Mouse (Mus musculus) CD8-positive naive resting alpha-beta T cell, adult 2 months (primary cell): ENCODE data around the gene Plxnd1.

ENCODE experiments used
- DNase-seq, 2 experiments: peaks; one replicate each; pipeline ENCODE4 v3.0.0; 2022; ENCODE audit warnings: low read depth in 2 of 2, low spot score in 2 of 2

Plxnd1 gene

DNA sequence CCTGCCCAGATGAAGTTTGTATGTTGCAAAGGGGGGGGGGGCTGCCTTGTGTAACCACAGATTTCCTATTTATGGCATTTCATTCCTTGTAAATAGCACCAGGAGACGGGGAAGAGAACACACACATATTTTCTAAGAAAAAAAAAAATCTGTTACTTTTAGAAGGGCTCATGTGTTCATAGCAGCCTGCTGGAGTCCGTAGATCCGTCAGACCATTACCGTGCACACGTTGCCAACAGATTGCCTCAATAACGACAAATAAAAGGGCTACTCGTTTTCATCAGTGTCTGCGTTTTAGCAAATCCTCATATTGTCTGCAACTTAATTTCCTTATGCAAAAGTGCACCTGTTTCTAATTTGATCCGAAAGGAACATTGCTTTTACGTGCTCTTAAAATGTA is 68.4 kb downstream of the Plxnd1 start:
- no peak for DNase-seq

DNA sequence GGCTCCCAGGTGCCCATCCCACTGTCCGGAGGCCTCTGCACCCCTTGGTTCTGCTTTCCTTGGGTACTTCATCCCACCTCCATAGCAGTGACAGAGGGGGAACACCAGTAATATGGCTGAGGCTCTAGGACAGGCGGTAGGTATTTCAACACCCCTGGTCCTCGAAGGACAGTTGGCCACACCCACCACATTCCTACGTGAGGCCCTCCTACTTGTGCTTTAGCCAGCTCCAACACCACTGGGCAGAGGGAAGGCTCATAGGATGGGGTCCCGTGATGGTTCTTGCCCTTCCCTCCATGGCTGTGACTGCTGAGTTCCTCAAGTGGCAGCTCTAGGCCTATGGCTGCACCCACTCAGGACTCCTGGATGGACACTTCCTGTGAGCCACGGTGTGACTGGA is 70.0 kb downstream of the Plxnd1 start:
- DNase-seq, result no peak

DNA sequence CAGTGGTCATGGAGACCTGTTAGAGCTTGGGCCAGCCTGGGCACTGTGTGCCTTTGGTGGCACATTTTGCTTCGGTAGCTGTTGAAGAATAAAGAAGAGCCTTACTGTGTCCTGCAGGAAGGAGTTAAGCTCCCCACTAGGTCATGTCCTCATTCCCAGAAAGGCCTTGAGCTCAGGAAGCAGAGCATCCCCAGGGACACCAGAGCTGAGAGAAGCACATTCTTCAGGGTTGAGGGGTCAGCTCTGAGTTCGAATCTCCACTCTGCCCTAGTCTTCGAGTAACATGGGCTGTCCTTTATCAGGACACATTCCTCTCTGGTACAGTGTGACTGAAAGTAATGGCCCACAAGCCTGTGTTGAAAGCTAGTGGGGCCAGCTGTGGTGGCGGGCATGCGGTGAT is 74.9 kb downstream of the Plxnd1 start:
- no peak for DNase-seq

DNA sequence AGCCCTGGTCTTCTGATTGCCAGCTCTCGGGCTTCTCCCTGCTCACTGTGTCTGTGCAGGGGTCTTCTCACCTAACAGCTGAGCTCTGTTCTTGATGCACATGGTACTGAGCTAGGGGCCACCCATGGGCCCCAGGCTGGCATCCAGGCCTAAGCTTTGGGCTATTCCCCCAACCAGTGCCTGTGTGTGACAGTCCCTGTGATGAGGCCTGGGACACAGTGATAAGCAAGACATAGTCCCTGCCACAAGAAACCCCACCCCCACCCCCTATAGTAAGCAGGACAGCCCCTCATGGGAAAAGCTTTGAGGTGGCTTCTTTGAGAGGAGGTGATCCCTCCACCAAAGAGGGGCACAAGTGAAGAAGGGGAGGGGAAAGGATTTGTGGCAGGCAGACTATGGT is 76.2 kb downstream of the Plxnd1 start:
- no peak for DNase-seq

DNA sequence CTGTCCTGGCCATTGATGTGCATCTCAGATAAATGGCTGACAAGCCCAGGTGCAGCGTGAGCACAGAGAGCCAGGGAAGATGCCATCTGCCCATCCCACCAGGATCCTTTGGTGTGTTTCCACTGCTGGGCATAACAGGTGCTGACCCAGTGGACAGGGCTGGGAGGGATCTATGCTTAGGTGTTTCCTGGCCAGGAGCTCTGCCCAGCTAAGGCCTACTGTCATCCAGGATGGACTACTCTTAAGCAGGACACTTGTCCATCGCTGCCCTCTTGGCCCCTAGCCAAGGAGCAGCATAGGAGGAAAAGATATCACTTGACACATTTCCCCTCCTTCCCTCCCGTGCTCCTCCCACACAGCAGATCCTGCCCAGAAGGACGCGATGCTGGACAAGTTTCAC is 78.2 kb downstream of the Plxnd1 start:
- no peak for DNase-seq

DNA sequence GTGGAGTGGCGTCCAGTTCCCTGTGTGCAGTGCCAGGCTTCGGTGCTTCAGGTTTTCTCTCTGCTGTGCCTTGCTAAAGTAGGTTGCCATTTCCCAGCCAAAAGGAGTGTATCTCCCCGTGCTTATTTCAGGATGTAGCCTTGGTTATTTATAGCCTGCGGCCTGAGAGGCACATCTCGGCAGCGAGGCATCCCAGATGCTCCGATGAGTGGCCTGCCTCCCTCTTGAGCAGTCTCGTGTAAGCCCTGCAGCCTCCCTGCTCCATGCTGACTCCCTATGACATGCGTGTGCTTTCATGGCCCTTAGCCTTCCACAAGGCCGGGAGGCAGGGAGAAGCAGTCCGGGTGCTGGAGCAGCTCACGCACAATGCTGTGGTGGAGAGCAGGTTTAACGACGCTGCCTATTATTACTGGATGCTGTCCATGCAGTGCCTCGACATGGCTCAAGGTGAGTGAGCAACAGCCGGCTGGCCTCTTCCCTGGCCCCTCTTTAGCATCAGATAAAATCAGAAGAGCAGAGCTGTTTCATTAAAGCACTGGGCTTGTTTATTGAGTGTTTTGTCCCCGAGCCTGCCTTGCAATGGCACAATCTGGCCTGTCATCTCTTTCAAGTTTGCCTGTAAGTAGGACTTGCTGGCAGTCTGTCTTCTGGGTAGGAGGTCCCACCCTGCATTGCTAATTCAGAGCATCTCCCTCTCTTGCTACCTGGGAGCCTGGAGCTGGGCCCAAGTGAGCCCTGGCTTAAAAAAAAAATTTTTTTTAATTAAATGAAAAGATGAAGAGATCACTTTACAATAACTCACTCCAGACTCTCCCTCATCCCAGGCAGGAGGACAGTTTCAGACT is 79.0 kb downstream of the Plxnd1 start:
- no peak for DNase-seq

DNA sequence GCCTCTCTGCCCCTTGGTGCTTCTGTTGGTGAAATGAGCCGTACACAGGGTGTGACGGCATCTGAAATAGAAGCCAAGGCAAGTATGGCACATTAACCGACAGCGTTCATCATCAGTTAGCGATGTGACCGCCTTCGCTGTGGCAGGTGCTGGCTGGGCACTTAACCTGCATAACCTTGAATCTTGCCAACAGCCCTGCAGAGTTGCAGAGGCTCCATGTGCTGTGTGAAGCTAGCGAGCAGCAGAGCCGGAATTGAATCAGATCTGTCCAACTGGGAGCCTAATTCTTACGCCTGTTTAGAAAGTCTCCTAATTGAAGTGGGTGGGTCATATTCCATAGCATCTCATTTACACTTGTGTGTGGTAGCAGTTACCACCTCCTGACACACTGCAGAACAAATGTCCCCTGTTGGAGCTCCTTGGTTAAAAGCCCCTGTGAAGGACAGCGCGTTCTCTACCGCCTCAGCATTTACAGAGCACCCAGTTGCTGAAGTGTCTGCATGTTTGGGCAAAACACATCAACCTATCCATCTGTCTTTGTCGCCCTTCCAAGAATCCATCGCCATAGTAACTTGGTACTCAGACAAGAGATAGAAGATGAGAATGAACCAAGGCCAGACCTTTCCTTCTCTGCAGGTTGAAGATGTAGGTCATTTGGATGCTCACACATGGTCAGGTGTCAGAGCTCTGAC is 80.1 kb downstream of the Plxnd1 start:
- no peak for DNase-seq

DNA sequence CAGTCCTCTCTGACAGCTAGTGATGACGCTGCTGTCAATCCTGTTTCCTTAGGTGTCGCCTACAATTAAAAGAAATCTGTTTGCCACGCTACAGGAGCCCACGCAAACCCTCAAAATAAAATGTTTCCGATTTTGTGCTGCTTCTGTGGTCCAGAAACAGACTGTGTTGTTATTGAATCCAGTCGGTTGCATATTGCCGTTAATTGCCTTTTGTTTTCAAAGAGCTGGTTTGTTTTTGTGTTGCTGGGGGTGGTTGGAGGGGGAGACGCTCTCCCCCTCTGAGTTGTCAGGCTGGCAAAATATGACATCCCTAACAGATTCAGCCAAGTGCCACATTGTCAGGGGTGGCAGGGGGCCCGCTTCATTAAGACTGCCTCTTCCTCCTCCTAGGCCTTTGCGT is 81.3 kb downstream of the Plxnd1 start:
- DNase-seq, result no peak

DNA sequence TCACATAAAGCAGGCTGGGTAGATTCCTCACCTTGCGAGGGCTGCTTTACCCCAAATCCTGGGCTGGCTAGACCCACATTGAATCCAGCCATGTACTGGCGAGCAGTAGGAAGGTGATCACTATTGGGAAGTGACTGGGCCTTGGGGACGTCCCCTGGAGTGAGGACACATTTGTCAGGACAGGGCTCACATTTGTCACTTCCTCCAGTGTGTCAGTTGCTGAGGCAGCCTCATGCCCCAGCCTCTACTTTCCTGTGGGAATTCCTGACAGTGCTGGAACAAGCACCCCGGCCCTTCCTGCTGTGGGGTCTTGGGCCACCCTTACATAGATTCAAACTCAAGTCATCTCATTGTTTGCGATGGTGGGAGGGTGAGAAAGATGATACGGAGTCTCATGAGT is 83.0 kb downstream of the Plxnd1 start:
- no peak for DNase-seq

DNA sequence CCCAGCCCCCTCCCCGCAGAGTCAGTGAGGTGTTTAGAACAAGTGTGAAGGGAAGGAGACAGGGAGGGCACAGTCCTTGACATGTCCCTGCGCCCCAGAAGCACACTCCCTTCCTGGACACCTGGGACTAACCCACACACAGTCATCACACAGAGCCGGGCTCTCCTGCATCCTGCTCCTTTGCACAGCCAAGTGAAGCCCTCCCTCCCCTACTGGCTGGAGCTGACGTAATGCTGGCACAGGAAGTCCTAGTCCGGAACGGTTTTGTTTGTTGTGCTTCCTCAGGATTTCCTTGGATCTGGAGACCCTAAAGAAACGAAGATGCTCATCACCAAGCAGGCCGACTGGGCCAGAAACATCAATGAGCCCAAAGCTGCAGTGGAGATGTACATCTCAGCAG is 84.9 kb downstream of the Plxnd1 start:
- no peak for DNase-seq

DNA sequence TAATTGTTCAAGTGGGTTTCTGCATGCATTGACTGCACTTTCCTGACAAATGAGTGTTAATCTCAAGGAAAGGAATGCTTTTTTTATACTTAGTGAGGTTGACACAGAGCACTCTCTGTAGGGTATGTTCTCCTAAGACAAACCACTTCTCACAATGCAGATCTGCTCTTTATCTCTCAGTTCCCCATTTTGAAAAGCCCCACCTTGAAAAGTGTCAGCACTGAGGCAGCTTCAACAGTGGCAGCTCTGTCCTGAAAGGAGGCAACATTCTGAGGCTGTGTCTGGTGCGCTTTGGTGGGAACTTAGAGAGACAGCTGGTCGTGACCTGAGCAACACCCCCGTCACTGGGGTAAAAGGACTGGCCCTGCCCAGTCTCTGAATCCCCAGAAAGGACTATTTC is 85.8 kb downstream of the Plxnd1 start:
- no peak for DNase-seq

DNA sequence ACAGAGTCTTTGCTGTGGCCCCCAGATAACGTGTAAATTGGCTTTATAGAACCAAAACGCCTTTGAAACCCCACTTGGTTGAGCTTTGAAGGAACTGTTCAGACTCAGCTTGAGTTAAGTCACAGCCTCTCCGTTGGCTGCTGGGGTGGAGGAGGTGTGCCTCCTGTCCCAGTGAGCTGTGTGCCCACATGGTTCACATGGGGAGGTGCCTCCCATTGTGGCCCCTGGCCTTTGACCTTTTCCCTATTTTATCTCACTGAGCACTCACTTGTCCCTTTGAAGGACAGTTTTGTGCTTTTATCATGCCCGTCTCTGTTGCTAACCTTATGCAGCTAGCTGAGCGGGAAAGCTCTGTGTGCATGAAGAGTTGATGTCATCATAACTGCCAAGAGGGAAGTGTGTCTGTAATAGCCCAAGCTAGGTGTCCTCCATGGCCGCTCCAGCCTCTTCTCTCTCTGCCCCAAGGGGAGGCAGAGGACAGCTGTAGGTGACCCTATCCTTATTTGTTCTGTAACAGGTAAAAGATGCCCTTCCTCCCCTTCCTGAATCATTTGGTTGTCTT is 86.3 kb downstream of the Plxnd1 start:
- DNase-seq, result no peak

DNA sequence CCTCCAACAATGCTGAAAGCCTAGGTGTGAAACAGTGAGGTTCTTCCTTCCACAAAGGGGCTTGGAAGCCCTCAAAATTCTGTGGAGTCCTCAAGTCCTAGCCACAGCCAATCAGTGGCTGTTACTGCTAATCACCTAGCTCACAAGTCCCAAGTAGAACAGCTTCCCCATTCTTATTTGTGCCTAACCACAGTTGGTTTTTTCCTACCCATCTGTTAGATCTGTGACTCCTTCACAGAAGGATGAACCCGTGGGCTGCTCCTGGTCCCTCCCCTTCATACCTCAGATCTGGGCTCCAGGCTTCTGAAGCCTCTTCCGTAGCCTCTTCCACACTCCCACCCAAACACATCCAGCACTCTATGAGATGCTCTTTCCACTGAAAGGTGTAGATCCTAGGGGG is 87.9 kb downstream of the Plxnd1 start:
- no peak for DNase-seq

DNA sequence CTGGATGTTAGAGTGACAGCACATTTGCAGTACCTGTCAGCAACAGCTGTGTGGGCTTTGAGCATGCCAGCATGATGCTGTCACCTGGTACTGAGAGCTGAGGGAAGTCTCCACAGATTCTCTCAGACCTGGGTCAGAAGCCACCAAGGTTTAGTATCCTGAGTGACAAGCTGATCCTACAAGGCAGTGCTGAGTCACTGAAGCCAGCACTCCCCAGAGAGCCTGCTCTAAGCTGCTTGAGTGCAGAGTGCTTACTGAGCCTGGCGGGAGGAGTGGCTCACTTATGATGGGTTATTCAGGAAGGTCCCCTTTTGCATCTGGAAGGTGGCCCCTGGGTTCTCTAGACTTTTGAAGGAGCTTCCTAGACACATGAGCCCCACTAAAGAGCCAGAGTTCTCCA is 88.3 kb downstream of the Plxnd1 start:
- no peak for DNase-seq

DNA sequence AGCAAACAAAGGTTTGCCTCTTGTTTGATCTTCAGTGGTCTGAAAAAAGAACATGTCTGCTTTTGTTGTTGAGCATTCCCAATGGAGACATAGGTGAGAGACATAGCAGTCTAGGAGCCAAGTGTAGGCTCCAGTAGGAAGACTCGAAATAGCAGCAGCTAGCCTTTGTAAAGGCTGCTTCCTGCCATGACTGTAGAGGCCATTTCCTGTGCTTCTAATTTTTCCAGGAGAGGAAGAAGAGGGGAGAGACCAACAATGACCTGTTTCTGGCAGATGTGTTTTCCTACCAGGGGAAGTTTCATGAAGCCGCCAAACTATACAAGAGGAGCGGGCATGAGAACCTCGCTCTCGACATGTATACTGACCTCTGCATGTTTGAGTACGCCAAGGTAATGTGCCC is 89.2 kb downstream of the Plxnd1 start:
- no peak for DNase-seq
